Mouse (Mus musculus) lung, postnatal 0 days (tissue): ENCODE data around the gene Lgals4. TPM values are rescaled to one million over a fixed set of nuclear protein-coding genes. Genes with fewer than 3 reads are reported as not detected.

Experiments
- ATAC-seq: fragments of 200-750 bp; cut with Nextera tagmentation; 2 replicates; pipeline ENCODE4 v1.8.0; 2017; ENCODE audit warnings: moderate library complexity
- DNase-seq: peaks from one replicate; pipeline ENCODE4 v3.0.0-alpha.2; 2016; ENCODE audit warnings: low spot score
- H3K27ac ChIP-seq: fragments of 300-500 bp; sonication (generic); 2 replicates; pipeline ENCODE4 v1.5.1; 2014; ENCODE audit warnings: antibody characterized with exemption, mild to moderate bottlenecking, low read length, mixed read lengths
- H3K27me3 ChIP-seq: fragments of 300-500 bp; sonication (generic); replicated peaks from 2 replicates; pipeline ENCODE4 v1.6.1; 2014; ENCODE audit warnings: low read length, mixed read lengths; ENCODE audit not compliant: insufficient read depth
- H3K36me3 ChIP-seq: fragments of 300-500 bp; sonication (generic); 2 replicates; pipeline ENCODE4 v1.6.1; 2014; ENCODE audit warnings: low read length, mixed read lengths; ENCODE audit not compliant: insufficient read depth
- H3K4me1 ChIP-seq: fragments of 300-500 bp; sonication (generic); 2 replicates; pipeline ENCODE4 v1.6.1; 2014; ENCODE audit warnings: antibody characterized with exemption, low read depth, low read length, mixed read lengths; ENCODE audit not compliant: insufficient read depth
- H3K4me2 ChIP-seq: fragments of 300-500 bp; sonication (generic); replicated peaks from 2 replicates; pipeline ENCODE4 v1.6.1; 2014; ENCODE audit warnings: low read depth, mild to moderate bottlenecking, low read length, moderate library complexity, mixed read lengths
- H3K4me3 ChIP-seq: fragments of 300-500 bp; sonication (generic); 2 replicates; pipeline ENCODE4 v1.5.1; 2014; ENCODE audit warnings: low read depth, low read length
- H3K9ac ChIP-seq: fragments of 300-500 bp; sonication (generic); replicated peaks from 2 replicates; pipeline ENCODE4 v1.6.1; 2014; ENCODE audit warnings: low read depth, mild to moderate bottlenecking
- H3K9me3 ChIP-seq: fragments of 300-500 bp; sonication (generic); 2 replicates; pipeline ENCODE4 v1.6.1; 2016; ENCODE audit warnings: low read length, mixed read lengths
- CTCF ChIP-seq: IDR thresholded peaks from 2 replicates; pipeline ENCODE4 v1.5.1; 2016; ENCODE audit warnings: antibody characterized with exemption, mild to moderate bottlenecking
- EP300 ChIP-seq: IDR thresholded peaks from 2 replicates; pipeline ENCODE4 v1.6.1; 2016; ENCODE audit warnings: antibody characterized with exemption, mild to moderate bottlenecking, control low read depth
- WGBS: fragments of 180-500 bp; shearing (Covaris S2); extraction: QIAGEN DNeasy Blood & Tissue Kit; methylation state at CpG from one replicate; pipeline ENCODE4 v1.1.7; 2014; 5-methylcytosine and 5-hydroxymethylcytosine counted together
- polyA plus RNA-seq: library from polyadenylated mRNA; unstranded; fragments of >200 nt; fragmentation: Nextera tagmentation; extraction: Ambion mirVana; gene quantifications from 2 replicates; pipeline ENCODE4 v1.2.1, GENCODE M21; 2015

Lgals4 gene
- polyA plus RNA-seq, 1 experiment from 2014 or later, result 15.6 TPM

- 0 out of 2 replicates have a peak, but pooled peaks have one; percentile 8 for ATAC-seq
- WGBS, result 44% methylated on average over 12 of the region's 12 CpGs
- Histone ChIP-seq H3K27me3 (no peaks in the 10 kb centered on the region), H3K4me2 (no peak overlapping the region), H3K4me3 (no peak overlapping the region), H3K9me3 (no peaks in the 10 kb centered on the region), H3K27ac (peak overlapping the region; percentile 38; the same call in 1 of the 2 replicates), H3K4me1 (peaks cover 10% of the 10 kb centered on the region), H3K9ac (no peak overlapping the region), H3K36me3 (peaks cover 56% of the 10 kb centered on the region)
- no peak for TF ChIP-seq EP300
- no peak for TF ChIP-seq CTCF
- DNase-seq, result peak; percentile 44
These were observed 13.0 kb upstream of the Lgals4 start for GRCm38 (mm10) chr7:28820358-28821260.

GRCm38 (mm10) chr7:28821261-28821831 lies 12.3 kb upstream of the Lgals4 start:
- Histone ChIP-seq H3K9ac (no peak overlapping the region), H3K4me2 (no peak overlapping the region), H3K36me3 (peaks cover 49% of the 10 kb centered on the region), H3K4me3 (no peak overlapping the region), H3K27me3 (no peaks in the 10 kb centered on the region), H3K9me3 (no peaks in the 10 kb centered on the region), H3K4me1 (peaks cover 12% of the 10 kb centered on the region), H3K27ac (no peak overlapping the region)
- DNase-seq (no peak), ATAC-seq (no peak)
- 65% methylated on average over 10 of the region's 10 CpGs for WGBS
- TF ChIP-seq CTCF (no peak), EP300 (no peak)

- Histone ChIP-seq H3K4me2 (no peak overlapping the region), H3K4me1 (peaks cover 12% of the 10 kb centered on the region), H3K27ac (no peak overlapping the region), H3K27me3 (no peaks in the 10 kb centered on the region), H3K9ac (no peak overlapping the region), H3K9me3 (no peaks in the 10 kb centered on the region), H3K36me3 (peaks cover 36% of the 10 kb centered on the region), H3K4me3 (no peak overlapping the region)
- WGBS, result 64% methylated on average over 1 of the region's 1 CpGs
- no peak for DNase-seq
- no peak for TF ChIP-seq CTCF
- TF ChIP-seq EP300, result no peak
- ATAC-seq, result no peak
These were observed 11.1 kb upstream of the Lgals4 start for GRCm38 (mm10) chr7:28822556-28822955.

GRCm38 (mm10) chr7:28822993-28823903 lies 10.4 kb upstream of the Lgals4 start:
- no peaks in the 10 kb centered on the region for H3K9me3 ChIP-seq
- H3K4me3 ChIP-seq, result no peak overlapping the region
- H3K4me1 ChIP-seq, result peaks cover 12% of the 10 kb centered on the region
- ATAC-seq, result no peak
- H3K4me2 ChIP-seq, result no peak overlapping the region
- no peak overlapping the region for H3K9ac ChIP-seq
- no peaks in the 10 kb centered on the region for H3K27me3 ChIP-seq
- TF ChIP-seq EP300 (no peak), CTCF (no peak)
- no peak for DNase-seq
- peak overlapping the region; percentile 93 for H3K27ac ChIP-seq
- peaks cover 30% of the 10 kb centered on the region for H3K36me3 ChIP-seq
- 47% methylated on average over 10 of the region's 10 CpGs for WGBS

GRCm38 (mm10) chr7:28823932-28824331 lies 9.7 kb upstream of the Lgals4 start:
- DNase-seq, result peak; percentile 59
- H3K27me3 ChIP-seq, result no peaks in the 10 kb centered on the region
- TF ChIP-seq CTCF (no peak), EP300 (no peak)
- no peak overlapping the region for H3K4me3 ChIP-seq
- H3K9me3 ChIP-seq, result no peaks in the 10 kb centered on the region
- peak overlapping the region; percentile 93 for H3K27ac ChIP-seq
- no peak overlapping the region for H3K9ac ChIP-seq
- no peak overlapping the region for H3K4me2 ChIP-seq
- ATAC-seq, result no peak
- H3K4me1 ChIP-seq, result peaks cover 12% of the 10 kb centered on the region
- WGBS, result 30% methylated on average over 2 of the region's 2 CpGs
- H3K36me3 ChIP-seq, result peaks cover 27% of the 10 kb centered on the region
